Mouse (Mus musculus) T-helper 17 cell (primary cell): ENCODE measurements around the gene Bak1.

ENCODE experiments used
- in situ Hi-C, 2 experiments: fragments of 300-600 bp; cut with MboI, MseI; formaldehyde crosslinking; loops; 1 replicate in 1 of 2; 2 replicates in 1 of 2; pipeline ENCODE4 v1.15.1; 2025; ENCODE audit warnings: high pct_unique_total_duplicates in 2 of 2

Gene Bak1

GRCm38 (mm10) chr17:26985503-26986179, 43.2 kb downstream of the Bak1 start:
- in situ Hi-C loops = no loop called here

GRCm38 (mm10) chr17:26983382-26983781, 45.4 kb downstream of the Bak1 start:
- in situ Hi-C loops = no loop called here

GRCm38 (mm10) chr17:26981050-26981449, 47.8 kb downstream of the Bak1 start:
- in situ Hi-C loops = no loop called here

- in situ Hi-C loops = loop anchor here in 1 of 2 experiments (10.0 kb wide), 1 partner anchor 55 kb away; no protein-coding TSS in a partner anchor
These were observed 49.4 kb downstream of the Bak1 start for GRCm38 (mm10) chr17:26979426-26979825.

- in situ Hi-C loops = loop anchor here in 1 of 2 experiments (10.0 kb wide), 1 partner anchor 53 kb away; no protein-coding TSS in a partner anchor
These were observed 51.5 kb downstream of the Bak1 start for GRCm38 (mm10) chr17:26977354-26977753.

GRCm38 (mm10) chr17:26975415-26975814, 53.4 kb downstream of the Bak1 start:
- in situ Hi-C loops = loop anchor here in 1 of 2 experiments (10.0 kb wide), 1 partner anchor 51 kb away; no protein-coding TSS in a partner anchor

GRCm38 (mm10) chr17:26974547-26974946, 54.3 kb downstream of the Bak1 start:
- in situ Hi-C loops = loop anchor here in 1 of 2 experiments (10.0 kb wide), 1 partner anchor 50 kb away; no protein-coding TSS in a partner anchor

GRCm38 (mm10) chr17:26972703-26973574, 55.9 kb downstream of the Bak1 start, which contains the start of gene Zbtb9:
Zbtb9 (plus strand) TSS chr17:26973167.
- in situ Hi-C loops = loop anchor here in 1 of 2 experiments (10.0 kb wide), 1 partner anchor 48 kb away; no protein-coding TSS in a partner anchor

- in situ Hi-C loops = loop anchor here in 1 of 2 experiments (10.0 kb wide), 1 partner anchor 47 kb away; no protein-coding TSS in a partner anchor
These were observed 56.7 kb downstream of the Bak1 start for GRCm38 (mm10) chr17:26972107-26972506.

GRCm38 (mm10) chr17:26971247-26971905, 57.4 kb downstream of the Bak1 start:
- in situ Hi-C loops = loop anchor here in 1 of 2 experiments (10.0 kb wide), 1 partner anchor 47 kb away; no protein-coding TSS in a partner anchor

GRCm38 (mm10) chr17:26970221-26970620, 58.6 kb downstream of the Bak1 start:
- in situ Hi-C loops = loop anchor here in 1 of 2 experiments (10.0 kb wide), 1 partner anchor 45 kb away; no protein-coding TSS in a partner anchor
